Mouse (Mus musculus) hindbrain, embryonic 14.5 days (tissue): ENCODE results near the gene Zfp982. TPM values are rescaled to one million over a fixed set of nuclear protein-coding genes. Genes with fewer than 3 reads are reported as not detected.
"Not testable (repeated sequence)": the region's sequence is repeated elsewhere in the genome, so short reads cannot be mapped to it uniquely, and the experiment has no call there.

Source experiments
- ATAC-seq: fragments of 200-750 bp; cut with Nextera tagmentation; 2 replicates; pipeline ENCODE4 v1.8.0; 2017; ENCODE audit warnings: moderate number of reproducible peaks, mild to moderate bottlenecking, moderate TSS enrichment, moderate library complexity; ENCODE audit not compliant: low FRiP score
- DNase-seq: peaks from one replicate; pipeline ENCODE4 v3.0.0-alpha.2; 2015; ENCODE audit warnings: low spot score
- H3K27ac ChIP-seq: fragments of 300-500 bp; sonication (generic); 2 replicates; pipeline ENCODE4 v1.5.1; 2014; ENCODE audit warnings: mild to moderate bottlenecking, moderate library complexity
- H3K27me3 ChIP-seq: fragments of 300-500 bp; sonication (generic); 2 replicates; pipeline ENCODE4 v1.6.1; 2014; ENCODE audit warnings: mild to moderate bottlenecking, low read length, mixed read lengths; ENCODE audit not compliant: control insufficient read depth, insufficient read depth
- H3K36me3 ChIP-seq: fragments of 300-500 bp; sonication (generic); replicated peaks from 2 replicates; pipeline ENCODE4 v1.6.1; 2014; ENCODE audit not compliant: control insufficient read depth, insufficient read depth
- H3K4me1 ChIP-seq: fragments of 300-500 bp; sonication (generic); replicated peaks from 2 replicates; pipeline ENCODE4 v1.6.1; 2014; ENCODE audit warnings: antibody characterized with exemption, low read length, mixed read lengths; ENCODE audit not compliant: control insufficient read depth, insufficient read depth
- H3K4me2 ChIP-seq: fragments of 300-500 bp; sonication (generic); replicated peaks from 2 replicates; pipeline ENCODE4 v1.6.1; 2014; ENCODE audit warnings: mild to moderate bottlenecking, moderate library complexity
- H3K4me3 ChIP-seq: fragments of 300-500 bp; sonication (generic); replicated peaks from 2 replicates; pipeline ENCODE4 v1.5.1; 2014; ENCODE audit warnings: mild to moderate bottlenecking, low read length
- H3K9ac ChIP-seq: fragments of 300-500 bp; sonication (generic); 2 replicates; pipeline ENCODE4 v1.6.1; 2014
- H3K9me3 ChIP-seq: fragments of 300-500 bp; sonication (generic); 2 replicates; pipeline ENCODE4 v1.6.1; 2016; ENCODE audit warnings: low read length; ENCODE audit not compliant: control insufficient read depth
- WGBS: fragments of 180-500 bp; shearing (Covaris S2); extraction: QIAGEN DNeasy Blood & Tissue Kit; methylation state at CpG from one replicate; pipeline ENCODE4 v1.1.7; 2014; 5-methylcytosine and 5-hydroxymethylcytosine counted together
- polyA plus RNA-seq: library from polyadenylated mRNA; unstranded; fragments of >200 nt; fragmentation: Nextera tagmentation; extraction: Ambion mirVana; gene quantifications from 2 replicates; pipeline ENCODE4 v1.2.1, GENCODE M21; 2014

The Zfp982 gene
- polyA plus RNA-seq, 1 experiment from 2014 or later, result 7.7 TPM

- Histone ChIP-seq H3K9ac (no peak overlapping the region), H3K4me2 (no peak overlapping the region), H3K9me3 (peaks cover 51% of the 10 kb centered on the region), H3K4me3 (no peak overlapping the region), H3K27ac (no peak overlapping the region), H3K36me3 (no peaks in the 10 kb centered on the region), H3K27me3 (no peaks in the 10 kb centered on the region), H3K4me1 (no peaks in the 10 kb centered on the region)
- 89% methylated on average over 2 of the region's 2 CpGs for WGBS
- ATAC-seq (no peak), DNase-seq (no peak)
These were observed 17.0 kb downstream of the Zfp982 start for GRCm38 (mm10) chr4:147509174-147509573.

- 79% methylated on average over 2 of the region's 2 CpGs for WGBS
- Histone ChIP-seq H3K9ac (no peak overlapping the region), H3K4me1 (no peaks in the 10 kb centered on the region), H3K36me3 (no peaks in the 10 kb centered on the region), H3K9me3 (peaks cover 89% of the 10 kb centered on the region), H3K27me3 (no peaks in the 10 kb centered on the region), H3K4me2 (no peak overlapping the region), H3K27ac (no peak overlapping the region), H3K4me3 (no peak overlapping the region)
- no peak for ATAC-seq
- DNase-seq, result no peak
These were observed 26.8 kb downstream of the Zfp982 start for GRCm38 (mm10) chr4:147518981-147519380.

- H3K27me3 ChIP-seq, result no peaks in the 10 kb centered on the region
- ATAC-seq, result peak; percentile 42
- H3K4me1 ChIP-seq, result no peaks in the 10 kb centered on the region
- no peak overlapping the region for H3K9ac ChIP-seq
- no peak overlapping the region for H3K4me3 ChIP-seq
- no peak for DNase-seq
- H3K9me3 ChIP-seq, result peaks cover 91% of the 10 kb centered on the region
- no peaks in the 10 kb centered on the region for H3K36me3 ChIP-seq
- no peak overlapping the region for H3K4me2 ChIP-seq
- no peak overlapping the region for H3K27ac ChIP-seq
These were observed 27.9 kb downstream of the Zfp982 start for GRCm38 (mm10) chr4:147520100-147520499.

GRCm38 (mm10) chr4:147525125-147525524 is 32.9 kb downstream of the Zfp982 start:
- H3K27ac ChIP-seq, result no peak overlapping the region
- no peaks in the 10 kb centered on the region for H3K27me3 ChIP-seq
- DNase-seq, result no peak
- H3K4me1 ChIP-seq, result no peaks in the 10 kb centered on the region
- peaks cover 88% of the 10 kb centered on the region for H3K9me3 ChIP-seq
- no peaks in the 10 kb centered on the region for H3K36me3 ChIP-seq
- 88% methylated on average over 1 of the region's 1 CpGs for WGBS
- no peak overlapping the region for H3K4me2 ChIP-seq
- no peak overlapping the region for H3K9ac ChIP-seq
- H3K4me3 ChIP-seq, result no peak overlapping the region
- ATAC-seq, result no peak

GRCm38 (mm10) chr4:147530366-147530765 is 38.1 kb downstream of the Zfp982 start:
- Histone ChIP-seq H3K4me1 (no peaks in the 10 kb centered on the region), H3K4me2 (no peak overlapping the region), H3K27ac (no peak overlapping the region), H3K36me3 (no peaks in the 10 kb centered on the region), H3K9ac (no peak overlapping the region), H3K4me3 (no peak overlapping the region), H3K27me3 (no peaks in the 10 kb centered on the region), H3K9me3 (peaks cover 80% of the 10 kb centered on the region)
- ATAC-seq, result no peak
- WGBS, result 86% methylated on average over 1 of the region's 1 CpGs
- DNase-seq, result no peak

GRCm38 (mm10) chr4:147535916-147536315 is 43.7 kb downstream of the Zfp982 start:
- ATAC-seq, H3K4me3 ChIP-seq: not testable (repeated sequence)

GRCm38 (mm10) chr4:147537702-147538101 is 45.5 kb downstream of the Zfp982 start:
- H3K27ac ChIP-seq, result no peak overlapping the region
- H3K4me3 ChIP-seq, result no peak overlapping the region
- ATAC-seq (no peak), DNase-seq (no peak)
- no peaks in the 10 kb centered on the region for H3K4me1 ChIP-seq
- H3K9ac ChIP-seq, result no peak overlapping the region
- no peaks in the 10 kb centered on the region for H3K27me3 ChIP-seq
- 86% methylated on average over 2 of the region's 2 CpGs for WGBS
- H3K36me3 ChIP-seq, result no peaks in the 10 kb centered on the region
- no peak overlapping the region for H3K4me2 ChIP-seq
- peaks cover 74% of the 10 kb centered on the region for H3K9me3 ChIP-seq

More at GRCm38 (mm10) chr4:147535916-147536315, 43.7 kb downstream of the Zfp982 start:
- DNase-seq, H3K36me3 ChIP-seq, H3K4me1 ChIP-seq, H3K4me2 ChIP-seq, H3K27me3 ChIP-seq, H3K27ac ChIP-seq, H3K9ac ChIP-seq: not testable (repeated sequence)
- H3K9me3 ChIP-seq, result peaks cover 77% of the 10 kb centered on the region

- 90% methylated on average over 3 of the region's 3 CpGs for WGBS
- DNase-seq, result not testable (repeated sequence)
These were observed 47.7 kb downstream of the Zfp982 start, which contains the start of gene Gm16503 for GRCm38 (mm10) chr4:147539918-147540317. Gm16503 (plus strand) TSS chr4:147540218.

GRCm38 (mm10) chr4:147541105-147541504 is 48.9 kb downstream of the Zfp982 start:
- Histone ChIP-seq H3K4me1 (no peaks in the 10 kb centered on the region), H3K27me3 (no peaks in the 10 kb centered on the region), H3K27ac (no peak overlapping the region), H3K9me3 (peaks cover 58% of the 10 kb centered on the region), H3K4me2 (no peak overlapping the region), H3K36me3 (no peaks in the 10 kb centered on the region), H3K4me3 (no peak overlapping the region), H3K9ac (no peak overlapping the region)
- ATAC-seq (no peak), DNase-seq (no peak)

More at GRCm38 (mm10) chr4:147539918-147540317, 47.7 kb downstream of the Zfp982 start, which contains the start of gene Gm16503:
- ATAC-seq, H3K9ac ChIP-seq, H3K4me2 ChIP-seq, H3K4me1 ChIP-seq, H3K4me3 ChIP-seq, H3K27ac ChIP-seq, H3K36me3 ChIP-seq, H3K27me3 ChIP-seq: not testable (repeated sequence)
- peaks cover 70% of the 10 kb centered on the region for H3K9me3 ChIP-seq

GRCm38 (mm10) chr4:147553071-147553470 is 60.9 kb downstream of the Zfp982 start, which contains the start of gene Zfp985:
Zfp985 (plus strand) TSS chr4:147553277.
- peaks cover 23% of the 10 kb centered on the region for H3K9me3 ChIP-seq
- not testable (repeated sequence) for H3K4me3 ChIP-seq, H3K4me2 ChIP-seq, H3K9ac ChIP-seq, DNase-seq, H3K36me3 ChIP-seq, ATAC-seq, H3K27ac ChIP-seq, H3K4me1 ChIP-seq, H3K27me3 ChIP-seq
- WGBS, result 84% methylated on average over 5 of the region's 5 CpGs
